Mouse (Mus musculus): ENCODE results near the gene Ptprq.

GRCm38 (mm10) chr10:107499656-107500055 lies 220.2 kb downstream of the Ptprq start:
- TF ChIP-seq MAFK (IDR thresholded peaks at IDR 0.05; ENCODE audit: insufficient read depth, low read depth, low read length) (no peak), CHD2 (IDR thresholded peaks at IDR 0.05; ENCODE audit: low read depth, low read length) (no peak), ZC3H11A (IDR thresholded peaks at IDR 0.05; ENCODE audit: borderline replicate concordance, low read depth, low read length) (no peak), ZNF384 (IDR thresholded peaks at IDR 0.05; ENCODE audit: low read depth, low read length) (no peak), HCFC1 (IDR thresholded peaks at IDR 0.05; ENCODE audit: borderline replicate concordance, insufficient read depth, low read length) (no peak)
